Mouse (Mus musculus): ENCODE measurements around the gene Popdc3.

GRCm38 (mm10) chr10:45180677-45181326 lies 2.9 kb downstream of the Popdc3 start:
- no peak for TF ChIP-seq CTCF (IDR thresholded peaks at IDR 0.05; ENCODE audit: control insufficient read depth, insufficient read depth, insufficient replicate concordance, low read depth, low read length)
- TF ChIP-seq POLR2A (IDR thresholded peaks at IDR 0.05; ENCODE audit: control insufficient read depth, low read depth, low read length) = no peak
